Mouse (Mus musculus): ENCODE measurements around the gene Nrsn2.

- TF ChIP-seq MYOG (IDR thresholded peaks at IDR 0.05; ENCODE audit: control insufficient read depth, extremely low read depth, insufficient read length) (no peak), CTCF (IDR thresholded peaks at IDR 0.05; ENCODE audit: control insufficient read depth, insufficient read depth, insufficient read length) (no peak), USF1 (IDR thresholded peaks at IDR 0.05; ENCODE audit: low read depth) (no peak)
Measured at GRCm38 (mm10) chr2:152413765-152414584, 37.5 kb upstream of the Nrsn2 start.

All from C2C12 (cell line).